Mouse (Mus musculus) brain, adult 2 months (tissue): ENCODE results near the gene Gm28047.

Experiments used
- DNase-seq: peaks from one replicate; pipeline ENCODE4 v3.0.0; 2011; ENCODE audit warnings: low read depth, low spot score

Gm28047 gene

DNA sequence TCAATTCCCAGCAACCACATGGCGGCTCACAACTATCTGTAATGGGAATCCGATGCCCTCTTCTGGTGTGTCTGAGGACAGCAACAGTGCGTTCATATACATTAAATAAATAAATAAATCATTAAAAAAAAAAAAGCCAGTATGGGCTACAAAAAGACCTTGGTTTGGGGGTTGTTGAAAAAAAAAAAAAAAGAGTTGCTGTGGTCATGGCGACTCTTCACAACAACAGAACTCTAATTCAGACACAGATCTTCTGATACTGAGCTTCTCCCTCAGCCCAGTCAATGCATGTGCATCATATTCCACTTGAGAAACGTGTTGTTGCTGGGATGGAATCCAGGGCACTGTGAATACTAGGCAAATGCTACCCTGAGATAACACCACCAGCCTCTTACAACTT, 72.3 kb downstream of the Gm28047 start:
- DNase-seq = no peak

- DNase-seq = peak; percentile 98
These were observed 77.4 kb downstream of the Gm28047 start for GRCm38 (mm10) chr15:102547478-102547877.

- DNase-seq = peak; percentile 100
These were observed 78.0 kb downstream of the Gm28047 start for GRCm38 (mm10) chr15:102546677-102547427.

- no peak for DNase-seq
These were observed 78.6 kb downstream of the Gm28047 start for GRCm38 (mm10) chr15:102546246-102546645.

DNA sequence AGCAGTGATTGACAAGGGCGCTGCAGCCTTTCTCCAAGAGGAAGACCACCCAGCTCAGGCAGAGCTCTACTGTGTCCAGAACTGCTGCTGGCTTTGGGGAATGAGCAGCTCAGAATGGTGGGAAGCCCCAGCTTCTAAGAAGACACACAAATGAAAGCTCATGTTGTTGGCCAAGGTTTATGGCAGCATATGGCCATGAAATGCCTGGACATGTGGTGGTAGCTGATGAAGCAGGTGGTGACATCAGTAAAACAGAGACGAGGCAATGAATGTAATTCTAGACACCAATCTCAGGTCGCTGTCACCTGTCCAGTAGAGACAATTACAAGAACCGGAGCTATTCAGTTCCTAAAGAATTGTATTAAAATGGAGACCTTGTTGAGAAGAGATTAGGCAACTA, 80.1 kb downstream of the Gm28047 start:
- peak; percentile 99 for DNase-seq

DNA sequence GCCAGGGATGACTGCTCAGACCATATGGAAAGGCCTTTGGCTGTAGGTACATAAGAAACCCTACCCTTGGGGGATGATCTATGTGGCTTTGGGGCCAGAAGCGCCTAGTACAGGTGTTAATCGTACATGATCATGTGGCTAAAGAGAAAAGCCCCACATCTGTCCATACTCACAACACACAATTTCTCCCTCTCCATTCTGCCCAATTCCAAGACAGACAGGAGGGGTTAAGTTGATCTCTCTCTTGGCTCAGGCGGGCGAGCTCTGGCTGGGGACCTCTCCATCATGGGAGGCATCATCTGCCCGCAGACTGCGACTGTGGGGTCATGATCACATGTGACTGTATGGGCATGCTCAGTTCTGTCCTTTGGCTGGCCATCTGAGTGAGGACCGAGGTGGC, 90.9 kb downstream of the Gm28047 start:
- no peak for DNase-seq

- DNase-seq = peak; percentile 95
These were observed 92.6 kb downstream of the Gm28047 start for GRCm38 (mm10) chr15:102532106-102532900.

GRCm38 (mm10) chr15:102531586-102531985, 93.3 kb downstream of the Gm28047 start:
- DNase-seq = no peak

- no peak for DNase-seq
These were observed 94.3 kb downstream of the Gm28047 start for GRCm38 (mm10) chr15:102530566-102530965.

- DNase-seq = no peak
These were observed 96.5 kb downstream of the Gm28047 start for GRCm38 (mm10) chr15:102528396-102528795.

- no peak for DNase-seq
These were observed 96.9 kb downstream of the Gm28047 start for GRCm38 (mm10) chr15:102527936-102528335.

DNA sequence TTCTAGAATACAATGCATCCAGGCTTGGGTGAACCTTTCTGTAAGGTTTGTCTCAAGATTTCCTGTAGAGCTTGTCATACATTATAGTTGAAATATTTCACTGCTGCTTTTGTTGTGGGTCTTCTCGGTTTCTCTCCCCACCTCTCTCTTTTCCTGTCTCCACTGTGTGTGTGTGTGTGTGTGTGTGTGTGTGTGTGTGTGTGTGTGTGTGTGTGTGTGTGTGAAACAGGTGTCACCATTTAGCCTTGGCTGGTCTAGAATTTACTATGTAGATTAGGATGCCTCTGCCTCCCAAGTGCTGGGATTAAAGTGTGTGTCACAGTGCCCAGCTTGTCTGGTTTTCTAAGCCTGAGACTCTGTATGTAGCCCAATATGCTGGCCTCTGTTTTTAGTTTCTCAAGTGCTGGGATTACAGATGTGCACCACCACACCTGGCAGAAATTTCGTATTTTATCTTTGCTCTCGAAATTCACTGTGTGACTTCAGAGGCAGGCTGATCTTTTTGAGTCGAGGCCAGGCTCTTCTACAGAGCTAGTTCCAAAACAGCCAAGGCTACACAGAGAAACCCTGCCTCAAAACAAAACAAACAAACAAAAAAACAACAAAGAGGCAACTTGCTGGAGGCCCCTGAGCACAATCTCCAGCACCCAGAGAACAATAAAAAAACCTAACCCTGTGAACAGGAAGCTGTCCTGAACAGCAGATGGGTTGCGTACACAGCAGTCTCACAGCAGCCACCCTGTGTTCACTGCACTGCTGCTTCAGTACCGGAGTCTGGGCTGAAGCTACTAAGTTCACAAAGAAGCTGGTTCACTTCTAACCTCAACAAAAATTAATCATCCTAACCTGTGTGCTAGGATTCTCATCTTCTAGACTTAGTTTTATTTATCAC, 98.5 kb downstream of the Gm28047 start:
- DNase-seq = no peak

- DNase-seq = peak; percentile 92
These were observed 99.9 kb downstream of the Gm28047 start, which contains the start of gene Npff for GRCm38 (mm10) chr15:102524892-102525485. Gene Npff, minus strand, starts transcription at chr15:102524942.

GRCm38 (mm10) chr15:102521480-102521879, 103.4 kb downstream of the Gm28047 start:
- DNase-seq = no peak

GRCm38 (mm10) chr15:102520416-102520815, 104.5 kb downstream of the Gm28047 start:
- peak; percentile 60 for DNase-seq

- no peak for DNase-seq
These were observed 105.4 kb downstream of the Gm28047 start for GRCm38 (mm10) chr15:102519211-102520141.

DNA sequence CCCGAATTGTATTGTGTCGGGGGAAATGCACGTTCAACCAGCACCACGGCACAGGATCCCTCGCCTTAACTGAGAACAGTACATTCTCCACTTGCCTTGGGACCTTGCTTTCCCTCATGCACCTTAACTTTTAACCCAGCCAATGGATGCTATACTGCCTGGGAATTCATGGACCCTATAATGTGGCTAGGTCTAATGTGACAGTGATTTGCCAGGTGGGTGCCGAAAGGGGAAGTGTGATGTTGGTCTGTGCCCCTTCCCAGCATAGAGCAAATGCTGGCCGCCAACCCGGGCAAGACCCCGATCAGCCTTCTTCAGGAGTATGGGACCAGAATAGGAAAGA, 106.0 kb downstream of the Gm28047 start:
- DNase-seq = no peak

DNA sequence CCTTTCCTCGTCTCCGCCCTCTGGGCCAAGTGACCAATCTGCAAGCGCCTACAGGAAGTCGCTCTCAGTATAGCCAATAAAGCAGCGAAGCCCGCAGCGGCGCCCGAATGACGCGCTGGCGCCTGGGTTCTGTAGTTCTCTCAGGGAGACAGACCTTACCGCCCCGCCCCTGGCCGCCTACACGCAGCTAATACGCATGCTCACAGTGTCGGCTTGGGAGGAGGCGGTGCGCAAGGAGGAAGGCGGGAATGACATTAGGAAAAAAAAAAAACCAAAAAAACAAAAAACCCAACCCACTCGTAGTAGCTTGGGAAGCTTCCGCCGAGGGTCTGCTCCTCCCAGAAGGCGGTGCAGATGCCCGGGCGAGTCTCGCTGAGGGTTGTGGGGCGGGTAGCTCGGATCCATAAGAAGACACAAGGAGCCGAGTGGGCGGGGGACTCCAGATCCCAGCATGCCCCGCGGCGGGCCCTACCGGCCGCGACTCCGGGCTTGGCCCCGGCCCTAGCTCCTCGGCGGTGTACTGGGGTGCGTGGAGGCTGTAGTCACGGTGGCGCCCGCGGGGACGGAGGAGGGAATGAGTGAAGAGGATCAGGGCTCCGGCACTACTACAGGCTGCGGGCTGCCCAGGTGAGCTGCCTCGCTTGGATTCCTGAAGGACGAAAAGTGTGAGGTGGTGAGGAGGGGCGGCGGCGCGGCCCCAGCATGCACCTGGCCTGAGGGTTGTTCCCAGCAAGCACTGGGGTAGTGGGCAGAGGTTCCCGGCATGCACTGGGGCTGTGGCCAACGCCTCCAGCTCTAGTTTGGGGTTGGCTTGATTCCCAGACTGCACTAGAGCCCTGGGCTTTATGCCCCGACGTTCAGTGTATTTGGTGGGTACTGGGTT, 106.7 kb downstream of the Gm28047 start, which contains the start of gene Tarbp2:
Gene Tarbp2 (plus strand): TSS at position 217 of the 883 bp plus-strand sequence.
- DNase-seq = peak; percentile 100

GRCm38 (mm10) chr15:102517631-102517975, 107.3 kb downstream of the Gm28047 start:
- no peak for DNase-seq
